Mouse (Mus musculus) activated CD4-positive, CD25-positive, alpha-beta regulatory T cell, adult 4 months (primary cell): ENCODE measurements around the gene Casq2. TPM values are rescaled to one million over a fixed set of nuclear protein-coding genes. Genes with fewer than 3 reads are reported as not detected.

Source experiments
- ATAC-seq: one replicate; pipeline ENCODE4 v1.8.0; 2017
- polyA plus RNA-seq, 2 experiments: library from polyadenylated mRNA; unstranded; fragments of 100-300 nt; shearing (Covaris generic); gene quantifications; one replicate each; pipeline ENCODE4 v1.2.1; 2017

Gene Casq2
- not detected for polyA plus RNA-seq

DNA sequence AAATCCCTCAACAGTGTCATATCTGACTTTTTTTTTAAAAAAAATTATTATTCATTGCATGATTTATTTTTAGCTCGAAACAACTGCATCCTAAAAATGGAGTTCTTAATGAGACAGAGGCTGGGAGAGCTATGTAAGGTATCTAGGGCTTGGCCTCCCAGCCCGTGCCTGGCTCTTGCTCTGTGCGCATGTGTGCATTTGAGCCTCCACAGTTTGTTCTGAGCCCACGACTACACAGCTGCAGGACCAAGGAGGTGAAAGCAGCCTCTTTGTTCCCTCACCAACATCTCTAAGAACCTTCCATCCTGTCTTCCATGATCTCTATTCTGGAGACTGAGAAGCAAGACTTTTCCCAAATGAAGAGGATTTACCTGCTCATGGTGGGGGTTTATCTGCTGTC lies at the start of gene Casq2:
Gene Casq2 (plus strand): TSS at position 133 of the 400 bp plus-strand sequence.
- ATAC-seq = no peak

GRCm38 (mm10) chr3:102037806-102038205 lies 48.4 kb upstream of the Casq2 start:
- ATAC-seq = no peak

DNA sequence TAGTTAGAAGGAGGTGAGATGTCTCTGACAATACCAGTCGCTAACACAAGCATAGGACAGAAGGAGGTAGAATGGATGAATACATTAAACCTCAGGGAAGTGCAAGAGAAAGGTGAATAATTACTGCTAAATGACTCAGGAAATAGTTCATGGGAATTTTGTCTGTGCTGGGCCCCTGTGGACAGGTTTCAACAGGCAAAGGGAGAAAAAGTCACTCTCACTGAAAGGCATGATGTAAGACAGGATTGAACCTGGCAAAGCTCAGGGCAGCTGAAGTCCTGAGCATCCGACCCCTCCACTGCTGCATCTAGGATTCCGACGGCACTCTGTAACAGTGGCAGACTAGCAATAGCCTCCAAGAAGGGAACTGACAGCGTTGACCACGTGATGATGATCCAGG lies 47.6 kb upstream of the Casq2 start:
- no peak for ATAC-seq

GRCm38 (mm10) chr3:102041632-102042031 lies 44.6 kb upstream of the Casq2 start:
- ATAC-seq = no peak

DNA sequence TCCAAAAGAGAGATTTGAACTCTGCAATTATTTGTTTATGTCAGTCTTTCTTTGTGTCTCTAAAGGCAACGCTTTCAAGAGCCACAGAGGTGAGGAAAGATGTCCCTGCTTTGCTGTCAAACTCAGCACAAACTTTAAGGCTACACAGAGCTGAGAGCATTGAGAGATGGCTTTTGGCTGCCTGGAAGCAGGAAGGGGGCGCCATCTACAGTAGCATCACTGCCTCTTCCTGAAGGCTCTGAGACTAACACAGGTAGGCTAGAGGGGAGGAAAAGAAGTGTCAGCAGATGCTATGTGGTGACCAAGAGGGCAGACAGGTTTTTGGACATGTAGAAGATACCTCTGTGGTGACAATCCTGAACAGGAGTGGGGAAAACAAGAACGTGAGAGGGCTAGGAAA lies 41.1 kb upstream of the Casq2 start:
- no peak for ATAC-seq

GRCm38 (mm10) chr3:102047532-102047931 lies 38.7 kb upstream of the Casq2 start:
- no peak for ATAC-seq

DNA sequence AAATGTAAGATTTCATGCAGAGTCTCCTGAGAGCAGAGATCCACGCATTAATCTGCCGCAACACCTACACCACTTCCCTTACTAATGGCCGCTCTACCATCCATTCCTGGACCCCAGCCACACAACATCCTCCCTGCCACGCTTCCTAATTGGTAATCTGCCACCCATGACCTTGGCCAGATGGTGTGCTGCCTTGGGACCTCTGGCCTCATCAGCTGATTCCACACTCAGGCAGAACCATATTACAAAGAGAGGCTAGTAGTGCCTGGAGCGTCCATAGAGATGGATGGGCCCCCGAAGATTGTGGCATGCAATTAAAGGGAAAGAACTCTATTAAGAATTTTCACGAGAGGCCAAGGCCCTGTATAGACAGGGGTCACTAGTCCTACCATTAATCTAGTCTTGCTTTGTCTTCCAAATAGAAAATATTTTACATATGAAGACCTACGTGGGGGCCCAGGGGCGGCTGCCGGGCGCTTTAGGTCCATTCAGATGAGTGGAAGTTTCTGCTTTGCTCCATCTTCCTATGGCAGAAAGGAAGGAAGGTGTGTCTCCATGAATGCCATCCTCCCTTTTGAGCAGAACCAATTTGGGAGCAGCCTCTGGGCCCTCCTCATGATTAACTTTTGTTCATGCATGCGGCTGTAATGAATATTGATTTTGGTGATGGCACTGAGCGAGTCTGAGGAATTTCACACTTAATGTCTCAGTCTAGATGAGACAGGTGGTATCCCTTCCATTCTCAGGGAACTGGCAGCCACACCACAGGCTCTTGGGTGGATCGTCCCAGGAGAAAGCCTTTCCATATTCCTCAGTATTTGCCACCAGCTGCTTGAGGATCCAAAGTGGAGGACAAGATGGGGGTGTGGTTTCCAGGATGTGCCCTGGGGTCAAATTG lies 36.8 kb upstream of the Casq2 start:
- ATAC-seq = no peak

DNA sequence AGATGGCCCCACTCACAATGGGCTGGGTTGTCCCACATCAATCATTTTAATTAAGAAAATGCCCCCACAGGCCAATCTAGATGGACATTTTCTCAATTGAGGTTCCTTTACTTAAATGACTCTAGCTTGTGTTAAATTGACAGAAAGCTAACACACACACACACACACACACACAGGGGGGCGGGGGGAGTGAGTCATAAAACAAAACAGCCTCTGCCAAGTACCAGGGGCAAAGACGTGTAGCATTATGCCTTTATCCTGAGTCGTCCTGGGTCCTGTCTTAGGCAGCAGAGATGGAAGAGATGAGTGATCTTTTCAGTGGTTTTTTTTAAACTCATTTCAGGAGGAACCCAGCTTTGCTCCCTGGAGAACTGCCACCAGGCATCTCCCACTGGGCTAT lies 34.2 kb upstream of the Casq2 start:
- no peak for ATAC-seq

DNA sequence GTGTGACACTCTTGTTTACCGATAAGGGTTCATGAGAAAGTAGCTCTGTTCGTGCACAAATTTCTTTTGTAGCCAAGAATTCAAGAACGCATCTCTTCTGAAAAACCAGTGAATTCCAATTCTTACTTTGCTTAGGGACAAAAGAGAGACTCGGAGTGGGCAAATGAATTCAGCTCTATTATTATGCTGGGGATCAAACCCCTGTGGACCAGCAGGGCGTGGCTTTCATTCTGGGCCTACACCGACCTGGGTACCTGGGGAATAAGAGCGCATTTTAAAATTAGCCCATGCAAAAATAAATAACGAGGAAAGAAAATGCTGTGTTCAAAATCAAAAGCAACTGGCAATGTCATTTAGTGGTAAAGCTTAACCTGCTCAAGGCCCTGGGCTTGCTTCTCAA lies 32.9 kb upstream of the Casq2 start:
- ATAC-seq = no peak

DNA sequence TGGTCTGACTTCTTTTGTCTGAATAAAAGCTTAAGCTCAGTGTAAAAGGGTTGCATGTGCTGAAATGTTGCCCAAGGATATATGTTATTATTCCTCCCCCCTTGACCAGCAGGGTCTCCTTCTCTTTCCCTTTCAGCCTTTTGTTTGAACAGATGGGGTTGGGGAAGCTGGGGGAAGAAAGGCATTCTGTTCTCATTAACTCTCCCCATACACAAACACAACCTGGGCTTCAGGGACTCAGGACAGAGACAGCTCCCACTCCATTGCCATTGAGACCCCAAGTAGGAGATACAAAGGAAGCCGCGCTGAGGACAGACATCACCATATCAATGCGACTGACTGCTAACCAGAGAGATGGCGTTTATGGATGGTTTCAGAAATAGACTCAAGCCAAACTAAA lies 30.3 kb upstream of the Casq2 start:
- no peak for ATAC-seq

DNA sequence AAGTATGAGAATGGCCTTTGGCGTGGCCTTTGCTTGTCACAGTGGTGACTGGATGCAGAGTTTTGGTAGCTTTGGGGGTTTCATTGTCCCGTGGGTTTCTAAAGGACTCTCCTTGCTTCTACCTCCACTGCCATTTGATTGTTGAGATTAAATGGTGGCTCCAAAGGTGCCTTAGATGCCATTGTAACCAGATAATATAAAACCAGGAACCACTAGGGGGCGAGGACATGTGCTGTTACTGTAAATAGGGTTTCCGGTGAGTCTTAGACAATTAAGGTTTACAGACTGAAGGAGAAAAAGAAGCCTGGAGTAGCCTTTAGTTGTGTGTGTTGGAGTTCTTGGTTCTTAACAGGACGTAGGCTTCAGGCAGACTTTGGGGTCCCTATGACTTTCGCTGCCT lies 26.1 kb upstream of the Casq2 start:
- no peak for ATAC-seq

- no peak for ATAC-seq
Observed at GRCm38 (mm10) chr3:102061923-102062670, 24.1 kb upstream of the Casq2 start.

DNA sequence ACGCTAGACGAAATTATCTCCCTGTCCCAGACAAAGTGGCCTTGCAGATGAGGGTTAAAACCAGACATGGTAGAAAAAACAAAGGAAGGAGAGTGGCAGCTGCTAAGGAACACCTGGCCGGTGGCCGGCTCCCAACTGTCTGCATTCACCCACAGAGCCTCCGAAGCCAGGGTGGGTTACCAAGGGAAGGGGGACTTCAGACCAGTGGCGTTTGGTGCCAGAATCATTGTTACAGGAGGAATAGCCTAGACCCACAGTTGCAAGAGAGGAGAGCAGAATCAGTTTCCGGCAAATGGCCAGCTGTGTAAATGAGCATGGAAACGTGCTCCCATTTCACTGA lies 23.6 kb upstream of the Casq2 start:
- ATAC-seq = no peak

DNA sequence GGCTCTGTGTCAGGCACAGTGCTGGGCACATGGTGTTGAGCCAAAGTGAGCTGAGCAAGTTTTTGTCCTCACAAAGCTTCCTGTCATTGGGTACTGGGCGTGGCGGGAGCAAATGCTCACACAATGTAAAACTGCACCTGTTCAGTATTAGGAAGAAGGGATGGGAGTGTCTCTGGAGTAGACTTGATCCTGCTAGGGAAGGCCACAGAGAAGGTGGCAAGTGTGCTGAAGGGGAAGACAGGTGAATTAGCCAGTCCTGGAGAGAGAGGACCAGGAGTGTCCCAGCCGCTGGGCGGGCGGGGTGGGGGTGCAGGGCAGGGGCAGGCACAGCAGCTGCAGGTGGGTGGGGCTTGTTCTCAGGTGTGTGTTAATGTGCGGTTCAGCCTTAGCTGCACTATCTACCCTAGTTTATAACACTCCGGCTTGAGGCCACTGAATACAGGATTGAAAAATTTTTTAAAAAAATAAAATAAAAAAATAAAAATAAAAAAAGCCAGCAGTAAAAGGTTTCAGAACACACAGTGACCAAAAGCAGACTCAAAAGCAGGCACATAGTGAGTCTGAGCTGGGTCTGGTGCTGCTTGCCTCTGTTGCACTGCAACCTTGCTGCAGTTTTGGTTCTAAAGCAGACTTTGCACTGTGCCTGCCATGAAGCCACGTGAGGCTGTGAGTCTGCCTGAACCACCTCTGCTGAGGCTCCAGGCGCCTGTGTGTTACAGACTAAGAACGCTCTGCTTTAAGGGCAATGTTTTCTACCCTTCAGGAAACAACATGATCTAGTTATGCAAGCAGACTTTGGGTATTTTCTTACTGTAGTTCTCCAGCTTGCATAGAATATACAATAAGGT lies 22.7 kb upstream of the Casq2 start:
- ATAC-seq = no peak

DNA sequence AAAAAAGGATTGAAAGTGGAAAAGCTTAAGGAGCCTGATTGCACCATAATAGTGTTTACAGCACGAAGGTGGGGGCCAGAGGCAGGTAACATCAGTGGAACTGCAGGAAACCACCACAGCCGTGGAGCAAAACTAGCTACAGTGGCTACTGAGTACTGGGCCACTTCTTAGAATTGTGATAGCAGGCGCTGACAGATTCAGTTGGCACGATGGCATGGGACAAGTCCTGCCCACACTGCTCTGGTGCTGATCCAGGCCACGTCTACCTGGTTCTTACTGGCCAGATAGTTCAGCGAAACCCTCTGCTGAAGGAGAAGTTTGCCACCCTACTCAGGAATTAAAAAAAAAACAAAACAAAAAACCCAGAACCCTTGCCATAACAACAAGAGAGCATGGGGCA lies 21.6 kb upstream of the Casq2 start:
- no peak for ATAC-seq

DNA sequence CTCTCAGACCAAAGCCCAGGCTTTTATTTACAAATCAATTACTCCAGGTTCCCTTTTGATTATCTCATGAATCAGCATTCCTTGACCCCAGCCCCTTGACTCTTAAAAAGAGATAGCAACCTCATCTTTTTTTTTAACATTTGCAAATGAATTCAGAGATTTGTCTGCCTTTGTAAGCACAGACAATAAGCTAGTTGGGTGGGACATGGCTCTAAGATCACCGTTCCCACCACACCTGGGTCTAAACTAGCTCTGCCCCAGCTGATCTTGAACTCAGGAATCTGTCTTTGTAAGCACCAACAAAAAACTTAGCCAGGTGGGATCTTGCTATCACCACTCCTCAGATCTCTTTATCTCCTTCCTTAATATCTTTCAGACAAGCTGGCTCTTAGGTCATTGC lies 18.9 kb upstream of the Casq2 start:
- ATAC-seq = no peak

- no peak for ATAC-seq
Observed at GRCm38 (mm10) chr3:102067861-102068260, 18.4 kb upstream of the Casq2 start.

DNA sequence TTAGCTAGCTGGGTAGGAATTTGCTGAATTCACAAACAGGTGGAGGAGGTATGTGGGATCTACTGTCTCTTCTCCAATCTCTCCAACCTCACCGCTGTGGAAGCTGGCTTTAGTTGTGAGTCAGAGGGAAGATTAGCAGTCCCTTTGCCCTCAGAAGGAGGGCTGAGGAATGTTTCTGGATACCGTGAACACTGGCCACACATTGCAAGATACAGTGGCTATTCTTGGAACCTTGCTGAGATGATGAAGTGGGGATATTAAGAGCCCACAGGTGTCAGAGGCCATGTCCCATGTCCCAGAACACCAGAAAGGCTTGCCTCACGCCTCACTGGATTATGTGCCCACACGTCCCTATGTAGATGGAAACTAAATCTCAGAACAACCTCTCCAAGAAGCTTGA lies 17.0 kb upstream of the Casq2 start:
- no peak for ATAC-seq

GRCm38 (mm10) chr3:102069686-102070085 lies 16.5 kb upstream of the Casq2 start:
- no peak for ATAC-seq

GRCm38 (mm10) chr3:102070360-102070759 lies 15.9 kb upstream of the Casq2 start:
- no peak for ATAC-seq

GRCm38 (mm10) chr3:102071016-102071415 lies 15.2 kb upstream of the Casq2 start:
- no peak for ATAC-seq

- no peak for ATAC-seq
Observed at GRCm38 (mm10) chr3:102079413-102079812, 6.8 kb upstream of the Casq2 start.

GRCm38 (mm10) chr3:102081862-102082261 lies 4.4 kb upstream of the Casq2 start:
- ATAC-seq = no peak
